Mouse (Mus musculus): Measurements from ENCODE around the gene Rhoq. TPM values are rescaled to one million over a fixed set of nuclear protein-coding genes. Genes with fewer than 3 reads are reported as not detected.

Rhoq gene
- polyA plus RNA-seq, 1 experiment, result 26.5 TPM

GRCm38 (mm10) chr17:86937064-86937463 lies 25.8 kb upstream of the Rhoq start:
- Histone ChIP-seq H3K4me1 (ENCODE audit: control insufficient read depth, insufficient read depth, low read length) (peaks cover 3% of the 10 kb centered on the region; the same call in 1 of the 2 replicates), H3K4me3 (ENCODE audit: insufficient read depth, low read length) (no peak overlapping the region; the same call in 1 of the 2 replicates), H3K27ac (ENCODE audit: insufficient read depth, low read length) (no peak overlapping the region)
- TF ChIP-seq CTCF (IDR thresholded peaks at IDR 0.05; ENCODE audit: extremely low read depth, insufficient read depth, low read length) (no peak), POLR2A (IDR thresholded peaks at IDR 0.05; ENCODE audit: extremely low read depth, insufficient read depth, low read length) (no peak)

GRCm38 (mm10) chr17:86937497-86938155 lies 25.3 kb upstream of the Rhoq start:
- TF ChIP-seq POLR2A (IDR thresholded peaks at IDR 0.05; ENCODE audit: extremely low read depth, insufficient read depth, low read length) (no peak), CTCF (IDR thresholded peaks at IDR 0.05; ENCODE audit: extremely low read depth, insufficient read depth, low read length) (no peak)
- H3K4me1 ChIP-seq (ENCODE audit: control insufficient read depth, insufficient read depth, low read length), result peaks cover 3% of the 10 kb centered on the region; the same call in 1 of the 2 replicates
- H3K4me3 ChIP-seq (ENCODE audit: insufficient read depth, low read length), result peak overlapping the region; percentile 40
- peak overlapping the region; percentile 74 for H3K27ac ChIP-seq (ENCODE audit: insufficient read depth, low read length)

- TF ChIP-seq CTCF (IDR thresholded peaks at IDR 0.05; ENCODE audit: extremely low read depth, insufficient read depth, low read length), result no peak
- no peak for TF ChIP-seq POLR2A (IDR thresholded peaks at IDR 0.05; ENCODE audit: extremely low read depth, insufficient read depth, low read length)
- Histone ChIP-seq H3K4me1 (ENCODE audit: control insufficient read depth, insufficient read depth, low read length) (peaks cover 3% of the 10 kb centered on the region; the same call in 1 of the 2 replicates), H3K27ac (ENCODE audit: insufficient read depth, low read length) (no peak overlapping the region), H3K4me3 (ENCODE audit: insufficient read depth, low read length) (no peak overlapping the region)
Measured at GRCm38 (mm10) chr17:86938683-86939082, 24.2 kb upstream of the Rhoq start.

GRCm38 (mm10) chr17:86942112-86942511 lies 20.8 kb upstream of the Rhoq start:
- Histone ChIP-seq H3K27ac (ENCODE audit: insufficient read depth, low read length) (no peak overlapping the region), H3K4me1 (ENCODE audit: control insufficient read depth, insufficient read depth, low read length) (peaks cover 3% of the 10 kb centered on the region; the same call in 1 of the 2 replicates), H3K4me3 (ENCODE audit: insufficient read depth, low read length) (no peak overlapping the region)
- TF ChIP-seq POLR2A (IDR thresholded peaks at IDR 0.05; ENCODE audit: extremely low read depth, insufficient read depth, low read length), result no peak
- TF ChIP-seq CTCF (IDR thresholded peaks at IDR 0.05; ENCODE audit: extremely low read depth, insufficient read depth, low read length), result no peak

GRCm38 (mm10) chr17:86943158-86943557 lies 19.7 kb upstream of the Rhoq start:
- H3K27ac ChIP-seq (ENCODE audit: insufficient read depth, low read length), result no peak overlapping the region
- TF ChIP-seq CTCF (IDR thresholded peaks at IDR 0.05; ENCODE audit: extremely low read depth, insufficient read depth, low read length) (no peak), POLR2A (IDR thresholded peaks at IDR 0.05; ENCODE audit: extremely low read depth, insufficient read depth, low read length) (no peak)

GRCm38 (mm10) chr17:86946078-86946477 lies 16.8 kb upstream of the Rhoq start:
- no peak for TF ChIP-seq CTCF (IDR thresholded peaks at IDR 0.05; ENCODE audit: extremely low read depth, insufficient read depth, low read length)
- TF ChIP-seq POLR2A (IDR thresholded peaks at IDR 0.05; ENCODE audit: extremely low read depth, insufficient read depth, low read length), result no peak
- H3K27ac ChIP-seq (ENCODE audit: insufficient read depth, low read length), result no peak overlapping the region
- H3K4me1 ChIP-seq (ENCODE audit: control insufficient read depth, insufficient read depth, low read length), result no peaks in the 10 kb centered on the region
- H3K4me3 ChIP-seq (ENCODE audit: insufficient read depth, low read length), result no peak overlapping the region

More at GRCm38 (mm10) chr17:86943158-86943557, 19.7 kb upstream of the Rhoq start:
- H3K4me3 ChIP-seq (ENCODE audit: insufficient read depth, low read length), result no peak overlapping the region
- no peaks in the 10 kb centered on the region for H3K4me1 ChIP-seq (ENCODE audit: control insufficient read depth, insufficient read depth, low read length)

- Histone ChIP-seq H3K27ac (ENCODE audit: insufficient read depth, low read length) (no peak within 1 kb of the TSS), H3K4me1 (ENCODE audit: control insufficient read depth, insufficient read depth, low read length) (no peaks in the 10 kb centered on the region), H3K4me3 (ENCODE audit: insufficient read depth, low read length) (no peak within 1 kb of the TSS)
- no peak for TF ChIP-seq POLR2A (IDR thresholded peaks at IDR 0.05; ENCODE audit: extremely low read depth, insufficient read depth, low read length)
- TF ChIP-seq CTCF (IDR thresholded peaks at IDR 0.05; ENCODE audit: extremely low read depth, insufficient read depth, low read length), result no peak
Measured at GRCm38 (mm10) chr17:86947840-86948796, 14.8 kb upstream of the Rhoq start, which contains the start of gene Atp6v1e2. TSS of gene Atp6v1e2 (minus strand) at chr17:86947897.

GRCm38 (mm10) chr17:86948801-86949200 lies 14.1 kb upstream of the Rhoq start:
- H3K27ac ChIP-seq (ENCODE audit: insufficient read depth, low read length), result no peak overlapping the region
- no peaks in the 10 kb centered on the region for H3K4me1 ChIP-seq (ENCODE audit: control insufficient read depth, insufficient read depth, low read length)
- no peak for TF ChIP-seq CTCF (IDR thresholded peaks at IDR 0.05; ENCODE audit: extremely low read depth, insufficient read depth, low read length)
- no peak for TF ChIP-seq POLR2A (IDR thresholded peaks at IDR 0.05; ENCODE audit: extremely low read depth, insufficient read depth, low read length)
- H3K4me3 ChIP-seq (ENCODE audit: insufficient read depth, low read length), result no peak overlapping the region

GRCm38 (mm10) chr17:86957239-86957638 lies 5.6 kb upstream of the Rhoq start:
- H3K4me3 ChIP-seq (ENCODE audit: insufficient read depth, low read length), result no peak overlapping the region
- H3K4me1 ChIP-seq (ENCODE audit: control insufficient read depth, insufficient read depth, low read length), result no peaks in the 10 kb centered on the region; the same call in 1 of the 2 replicates
- no peak overlapping the region for H3K27ac ChIP-seq (ENCODE audit: insufficient read depth, low read length)
- no peak for TF ChIP-seq CTCF (IDR thresholded peaks at IDR 0.05; ENCODE audit: extremely low read depth, insufficient read depth, low read length)
- TF ChIP-seq POLR2A (IDR thresholded peaks at IDR 0.05; ENCODE audit: extremely low read depth, insufficient read depth, low read length), result no peak

Measured in cortical plate, adult 2 months (tissue).